Mouse (Mus musculus): ENCODE results near the gene Prn. TPM values are rescaled to one million over a fixed set of nuclear protein-coding genes. Genes with fewer than 3 reads are reported as not detected.

Prn gene
- polyA plus RNA-seq, 1 experiment from 2014 or later = not detected

GRCm38 (mm10) chr2:131952456-131952855, 42.7 kb downstream of the Prn start:
- Histone ChIP-seq H3K4me2 (no peak overlapping the region), H3K36me3 (ENCODE audit: poor library complexity, severe bottlenecking) (no peaks in the 10 kb centered on the region), H3K9me3 (replicated peaks) (no peaks in the 10 kb centered on the region), H3K4me3 (no peak overlapping the region), H3K27ac (no peak overlapping the region), H3K4me1 (peaks cover 30% of the 10 kb centered on the region; the same call in 1 of the 2 replicates), H3K27me3 (peaks cover 36% of the 10 kb centered on the region), H3K9ac (no peak overlapping the region)
- WGBS = 48% methylated on average over 2 of the region's 2 CpGs
- ATAC-seq = no peak

GRCm38 (mm10) chr2:131952961-131953538, 43.3 kb downstream of the Prn start:
- no peak overlapping the region for H3K27ac ChIP-seq
- peaks cover 30% of the 10 kb centered on the region; the same call in 1 of the 2 replicates for H3K4me1 ChIP-seq
- ATAC-seq = no peak
- no peak overlapping the region; the same call in 1 of the 2 replicates for H3K4me3 ChIP-seq
- no peaks in the 10 kb centered on the region for H3K36me3 ChIP-seq (ENCODE audit: poor library complexity, severe bottlenecking)
- no peak overlapping the region for H3K9ac ChIP-seq
- H3K27me3 ChIP-seq = peaks cover 36% of the 10 kb centered on the region
- 19% methylated on average over 29 of the region's 29 CpGs for WGBS
- peak overlapping the region; percentile 25 for H3K4me2 ChIP-seq
- H3K9me3 ChIP-seq (replicated peaks) = no peaks in the 10 kb centered on the region

- H3K27me3 ChIP-seq = peaks cover 36% of the 10 kb centered on the region
Measured at GRCm38 (mm10) chr2:131953711-131954110, 44.0 kb downstream of the Prn start.

DNA sequence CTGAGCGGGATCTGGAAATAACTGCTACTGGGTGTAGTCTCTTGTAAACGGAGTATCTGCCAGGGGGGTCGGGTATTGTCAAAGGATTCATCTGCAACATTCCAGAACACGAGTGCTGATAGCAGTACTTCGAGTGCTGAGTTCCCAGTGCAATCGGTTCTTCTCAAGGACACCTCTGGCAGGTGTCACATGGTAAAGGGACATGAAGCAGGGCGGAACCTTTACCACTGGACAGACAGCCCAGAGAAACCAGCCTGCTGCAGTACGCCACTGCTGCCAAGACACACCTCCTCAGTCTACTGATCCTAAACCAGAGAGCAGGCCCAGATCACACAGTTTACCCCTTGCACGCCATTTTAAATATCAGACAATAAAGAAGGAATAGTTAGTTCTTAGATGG, 45.1 kb downstream of the Prn start:
- Histone ChIP-seq H3K4me1 (peaks cover 23% of the 10 kb centered on the region; the same call in 1 of the 2 replicates), H3K9me3 (replicated peaks) (no peaks in the 10 kb centered on the region), H3K9ac (peak overlapping the region; percentile 37), H3K27me3 (peaks cover 36% of the 10 kb centered on the region), H3K36me3 (ENCODE audit: poor library complexity, severe bottlenecking) (no peaks in the 10 kb centered on the region), H3K4me3 (peak overlapping the region; percentile 39), H3K27ac (no peak overlapping the region), H3K4me2 (peak overlapping the region; percentile 65)
- ATAC-seq = peak; percentile 44
- WGBS = 58% methylated on average over 9 of the region's 9 CpGs

More at GRCm38 (mm10) chr2:131953711-131954110, 44.0 kb downstream of the Prn start:
- H3K36me3 ChIP-seq (ENCODE audit: poor library complexity, severe bottlenecking) = no peaks in the 10 kb centered on the region
- H3K4me2 ChIP-seq = no peak overlapping the region; the same call in 1 of the 2 replicates
- ATAC-seq = no peak
- H3K27ac ChIP-seq = no peak overlapping the region
- peaks cover 25% of the 10 kb centered on the region; the same call in 1 of the 2 replicates for H3K4me1 ChIP-seq
- H3K9me3 ChIP-seq (replicated peaks) = no peaks in the 10 kb centered on the region
- WGBS = 88% methylated on average over 4 of the region's 4 CpGs
- no peak overlapping the region for H3K4me3 ChIP-seq
- H3K9ac ChIP-seq = no peak overlapping the region

- H3K9ac ChIP-seq = peak overlapping the region; percentile 37
- H3K36me3 ChIP-seq (ENCODE audit: poor library complexity, severe bottlenecking) = no peaks in the 10 kb centered on the region
- no peak overlapping the region for H3K27ac ChIP-seq
- peak overlapping the region; percentile 39 for H3K4me3 ChIP-seq
- peak; percentile 84 for ATAC-seq
- 3% methylated on average over 17 of the region's 17 CpGs for WGBS
- peaks cover 23% of the 10 kb centered on the region; the same call in 1 of the 2 replicates for H3K4me1 ChIP-seq
- no peaks in the 10 kb centered on the region for H3K9me3 ChIP-seq (replicated peaks)
- H3K4me2 ChIP-seq = peak overlapping the region; percentile 65
- peaks cover 36% of the 10 kb centered on the region for H3K27me3 ChIP-seq
Measured at GRCm38 (mm10) chr2:131955264-131955663, 45.5 kb downstream of the Prn start.

DNA sequence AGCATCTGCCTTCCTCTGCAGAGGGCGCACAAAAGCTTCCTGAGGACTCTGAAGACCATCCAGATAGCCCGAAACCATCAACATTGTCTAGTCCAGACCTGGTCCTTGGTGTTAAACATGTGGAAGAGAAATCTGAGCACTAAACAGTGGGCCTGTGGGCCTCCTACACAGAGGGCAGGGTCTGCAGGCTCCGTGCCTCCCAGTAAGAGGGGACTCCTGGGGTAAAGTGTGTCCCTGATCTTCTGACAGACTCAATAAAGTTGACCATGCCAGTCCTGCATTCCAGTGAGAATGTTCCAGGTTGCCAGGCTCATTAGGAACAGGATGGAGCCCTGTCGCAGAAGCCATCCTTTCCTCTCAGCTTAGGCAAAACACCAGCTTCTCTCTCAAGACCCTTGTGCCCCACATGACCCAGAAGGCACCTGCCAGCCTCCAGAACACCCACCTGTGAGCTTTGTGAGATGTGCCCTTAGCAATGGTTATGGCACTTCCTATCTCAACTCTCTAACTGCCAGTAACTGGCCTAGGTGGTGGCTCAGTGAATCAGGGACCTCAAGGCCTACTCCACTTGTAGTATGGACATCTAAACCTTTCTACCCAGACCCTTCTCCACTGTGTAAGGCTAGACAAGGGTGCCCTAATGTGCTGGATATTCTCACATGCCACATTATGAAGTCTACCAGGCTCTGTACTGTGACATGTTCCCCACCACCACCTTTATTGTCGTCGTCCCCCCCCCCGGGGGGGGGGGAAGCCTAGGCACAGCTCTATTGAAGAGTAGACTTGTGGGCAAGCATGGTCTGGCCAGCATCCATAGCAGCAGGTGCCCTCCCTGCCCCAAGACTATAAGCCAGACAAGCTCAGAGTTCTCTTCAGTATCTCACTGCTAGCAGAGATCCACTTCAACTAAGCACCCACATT, 46.8 kb downstream of the Prn start:
- ATAC-seq = no peak
- WGBS = 90% methylated on average over 7 of the region's 7 CpGs
- H3K27me3 ChIP-seq = peaks cover 33% of the 10 kb centered on the region

DNA sequence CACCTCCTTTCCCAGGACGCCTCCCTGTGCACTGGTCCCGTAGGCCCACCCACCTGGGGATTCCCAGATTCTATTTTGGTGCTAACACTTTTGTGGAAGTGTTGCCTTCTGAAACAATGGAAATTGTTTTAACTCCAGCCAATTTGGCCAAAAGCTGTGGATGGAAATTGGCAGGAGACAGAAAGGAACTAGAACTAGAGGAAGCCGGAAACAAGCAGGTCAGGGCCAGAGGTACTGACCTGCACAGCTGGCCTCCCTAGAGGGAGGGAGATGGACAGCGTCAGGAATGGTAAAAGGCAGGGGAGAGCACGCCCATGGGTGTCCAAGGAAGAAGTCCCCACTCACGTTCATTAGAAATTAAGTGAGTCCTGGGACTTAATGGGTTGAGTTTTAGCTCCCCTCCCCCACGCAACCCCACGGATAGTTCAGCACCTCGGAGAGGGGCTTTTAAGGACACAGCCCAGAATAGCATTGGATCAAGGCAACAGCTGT, 48.0 kb downstream of the Prn start:
- WGBS = 61% methylated on average over 9 of the region's 9 CpGs
- Histone ChIP-seq H3K9ac (no peak overlapping the region), H3K4me3 (no peak overlapping the region), H3K27me3 (peaks cover 26% of the 10 kb centered on the region), H3K27ac (no peak overlapping the region), H3K4me2 (no peak overlapping the region), H3K36me3 (ENCODE audit: poor library complexity, severe bottlenecking) (no peaks in the 10 kb centered on the region), H3K4me1 (peaks cover 19% of the 10 kb centered on the region; the same call in 1 of the 2 replicates), H3K9me3 (replicated peaks) (no peaks in the 10 kb centered on the region)
- no peak for ATAC-seq

More for the DNA sequence above, 46.8 kb downstream of the Prn start:
- no peaks in the 10 kb centered on the region for H3K36me3 ChIP-seq (ENCODE audit: poor library complexity, severe bottlenecking)
- H3K9me3 ChIP-seq (replicated peaks) = no peaks in the 10 kb centered on the region
- H3K4me1 ChIP-seq = peaks cover 23% of the 10 kb centered on the region; the same call in 1 of the 2 replicates
- no peak overlapping the region for H3K27ac ChIP-seq
- no peak overlapping the region for H3K4me3 ChIP-seq
- no peak overlapping the region for H3K9ac ChIP-seq
- H3K4me2 ChIP-seq = no peak overlapping the region

DNA sequence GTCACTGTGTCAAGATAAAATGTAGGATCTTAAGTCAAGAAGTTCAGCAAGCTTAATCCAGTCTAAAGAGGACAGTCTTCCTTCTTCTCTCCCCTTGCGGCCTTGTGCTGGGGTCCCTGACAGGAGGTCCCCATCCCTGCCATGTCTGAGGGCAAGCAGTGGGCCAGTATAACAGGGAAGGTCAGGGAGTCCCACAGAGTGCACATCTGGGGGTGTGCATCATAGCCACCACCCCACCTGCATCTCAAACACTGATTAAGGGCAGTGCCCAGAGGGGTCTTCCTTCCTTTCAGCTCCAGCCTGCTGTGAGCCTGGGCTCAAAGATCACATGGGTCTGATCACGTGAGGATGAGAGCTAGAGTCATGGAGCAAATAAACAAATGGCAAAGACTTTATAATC, 51.9 kb downstream of the Prn start:
- Histone ChIP-seq H3K4me3 (no peak overlapping the region), H3K27me3 (no peaks in the 10 kb centered on the region), H3K27ac (no peak overlapping the region), H3K4me2 (no peak overlapping the region), H3K9ac (no peak overlapping the region), H3K4me1 (no peaks in the 10 kb centered on the region), H3K36me3 (ENCODE audit: poor library complexity, severe bottlenecking) (no peaks in the 10 kb centered on the region), H3K9me3 (replicated peaks) (no peaks in the 10 kb centered on the region)
- 73% methylated on average over 2 of the region's 2 CpGs for WGBS
- ATAC-seq = no peak

DNA sequence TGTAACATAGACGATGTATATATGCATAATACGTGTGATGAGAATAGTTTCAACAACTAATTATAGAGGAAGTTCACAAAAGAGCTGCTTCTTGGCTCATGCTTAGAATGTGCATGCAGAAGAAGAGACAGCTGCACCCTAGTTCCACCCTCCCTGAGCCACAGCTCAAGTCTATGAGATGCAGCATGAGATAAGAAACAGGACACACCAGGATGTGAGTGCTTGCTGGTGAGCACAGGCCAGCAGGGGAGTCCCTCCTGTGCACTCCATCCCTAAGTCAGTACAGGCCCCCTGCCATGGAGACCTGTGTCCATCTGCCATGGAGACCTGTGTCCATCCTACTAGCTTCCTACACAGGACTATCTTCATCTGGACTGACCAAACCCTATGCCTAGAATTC, 60.8 kb downstream of the Prn start:
- H3K4me1 ChIP-seq = no peaks in the 10 kb centered on the region
- H3K4me2 ChIP-seq = no peak overlapping the region
- no peaks in the 10 kb centered on the region for H3K27me3 ChIP-seq
- no peak overlapping the region for H3K4me3 ChIP-seq
- H3K9ac ChIP-seq = no peak overlapping the region
- H3K36me3 ChIP-seq (ENCODE audit: poor library complexity, severe bottlenecking) = no peaks in the 10 kb centered on the region
- 88% methylated on average over 2 of the region's 2 CpGs for WGBS
- ATAC-seq = no peak
- no peaks in the 10 kb centered on the region for H3K9me3 ChIP-seq (replicated peaks)
- no peak overlapping the region for H3K27ac ChIP-seq

GRCm38 (mm10) chr2:131971098-131971497, 61.3 kb downstream of the Prn start:
- H3K36me3 ChIP-seq (ENCODE audit: poor library complexity, severe bottlenecking) = no peaks in the 10 kb centered on the region
- WGBS = 79% methylated on average over 4 of the region's 4 CpGs
- H3K4me1 ChIP-seq = no peaks in the 10 kb centered on the region
- H3K27me3 ChIP-seq = no peaks in the 10 kb centered on the region
- no peak overlapping the region for H3K4me3 ChIP-seq
- no peak overlapping the region for H3K9ac ChIP-seq
- H3K9me3 ChIP-seq (replicated peaks) = no peaks in the 10 kb centered on the region
- no peak overlapping the region for H3K4me2 ChIP-seq
- H3K27ac ChIP-seq = no peak overlapping the region
- ATAC-seq = no peak

GRCm38 (mm10) chr2:131976663-131977062, 66.9 kb downstream of the Prn start:
- 81% methylated on average over 3 of the region's 3 CpGs for WGBS
- no peaks in the 10 kb centered on the region for H3K4me1 ChIP-seq
- no peak overlapping the region for H3K9ac ChIP-seq
- H3K27me3 ChIP-seq = no peaks in the 10 kb centered on the region
- no peak overlapping the region for H3K27ac ChIP-seq
- H3K9me3 ChIP-seq (replicated peaks) = peaks cover 7% of the 10 kb centered on the region; the same call in 1 of the 2 replicates
- H3K36me3 ChIP-seq (ENCODE audit: poor library complexity, severe bottlenecking) = no peaks in the 10 kb centered on the region
- no peak overlapping the region for H3K4me3 ChIP-seq
- no peak for ATAC-seq
- no peak overlapping the region for H3K4me2 ChIP-seq

DNA sequence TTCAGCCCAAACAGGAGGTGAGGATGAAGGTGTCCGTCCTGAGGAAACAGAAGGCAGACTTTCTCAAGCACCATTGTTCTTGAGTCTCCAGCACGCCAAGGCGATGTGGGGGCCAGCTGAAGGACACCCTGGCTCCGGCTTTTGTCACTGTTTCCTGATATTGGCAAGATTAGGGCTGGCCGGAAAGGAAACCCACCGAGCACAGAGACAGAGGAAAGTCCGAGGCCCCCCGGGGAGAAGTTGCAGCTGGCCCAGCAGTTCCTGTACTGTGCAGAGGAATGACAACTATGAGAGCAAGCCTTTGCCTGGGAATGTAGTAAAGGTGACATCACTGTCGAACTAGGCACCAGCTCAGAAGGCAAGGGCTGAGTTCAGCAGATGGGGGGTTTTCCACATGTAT, 71.1 kb downstream of the Prn start:
- Histone ChIP-seq H3K27me3 (no peaks in the 10 kb centered on the region), H3K4me1 (no peaks in the 10 kb centered on the region), H3K4me2 (no peak overlapping the region), H3K4me3 (no peak overlapping the region), H3K36me3 (ENCODE audit: poor library complexity, severe bottlenecking) (no peaks in the 10 kb centered on the region), H3K9ac (no peak overlapping the region), H3K27ac (no peak overlapping the region), H3K9me3 (replicated peaks) (peaks cover 7% of the 10 kb centered on the region; the same call in 1 of the 2 replicates)
- ATAC-seq = no peak
- WGBS = 43% methylated on average over 9 of the region's 9 CpGs
